Mouse (Mus musculus) midbrain, embryonic 16.5 days (tissue): ENCODE measurements around the gene Arhgap15. TPM values are rescaled to one million over a fixed set of nuclear protein-coding genes. Genes with fewer than 3 reads are reported as not detected.

Experiments
- ATAC-seq: fragments of 200-750 bp; cut with Nextera tagmentation; 2 replicates; pipeline ENCODE4 v1.8.0; 2017; ENCODE audit warnings: moderate TSS enrichment
- H3K27ac ChIP-seq: fragments of 300-500 bp; sonication (generic); 2 replicates; pipeline ENCODE4 v1.5.1; 2014; ENCODE audit warnings: mild to moderate bottlenecking, low read length, mixed read lengths
- H3K27me3 ChIP-seq: fragments of 300-500 bp; sonication (generic); 2 replicates; pipeline ENCODE4 v1.6.1; 2014; ENCODE audit warnings: low read depth, low read length, mixed read lengths; ENCODE audit not compliant: control insufficient read depth, insufficient read depth
- H3K36me3 ChIP-seq: fragments of 300-500 bp; sonication (generic); 2 replicates; pipeline ENCODE4 v1.6.1; 2014; ENCODE audit warnings: mild to moderate bottlenecking, low read length, moderate library complexity, mixed read lengths; ENCODE audit not compliant: control insufficient read depth, insufficient read depth
- H3K4me1 ChIP-seq: fragments of 300-500 bp; sonication (generic); 2 replicates; pipeline ENCODE4 v1.6.1; 2014; ENCODE audit warnings: mild to moderate bottlenecking, low read length, mixed read lengths; ENCODE audit not compliant: control insufficient read depth, insufficient read depth
- H3K4me2 ChIP-seq: fragments of 300-500 bp; sonication (generic); 2 replicates; pipeline ENCODE4 v1.6.1; 2014; ENCODE audit warnings: mild to moderate bottlenecking, low read length, mixed read lengths
- H3K4me3 ChIP-seq: fragments of 300-500 bp; sonication (generic); 2 replicates; pipeline ENCODE4 v1.5.1; 2014; ENCODE audit warnings: low read depth, mild to moderate bottlenecking, low read length, moderate library complexity, mixed read lengths
- H3K9ac ChIP-seq: fragments of 300-500 bp; sonication (generic); 2 replicates; pipeline ENCODE4 v1.6.1; 2014; ENCODE audit warnings: low read depth, low read length, mixed read lengths
- H3K9me3 ChIP-seq: fragments of 300-500 bp; sonication (generic); replicated peaks from 2 replicates; pipeline ENCODE4 v1.6.1; 2014; ENCODE audit warnings: mild to moderate bottlenecking, low read length, mixed read lengths; ENCODE audit not compliant: control insufficient read depth, poor library complexity, severe bottlenecking
- WGBS: fragments of 180-500 bp; shearing (Covaris S2); extraction: QIAGEN DNeasy Blood & Tissue Kit; methylation state at CpG from one replicate; pipeline ENCODE4 v1.1.7; 2014; 5-methylcytosine and 5-hydroxymethylcytosine counted together
- polyA plus RNA-seq: library from polyadenylated mRNA; unstranded; fragments of >200 nt; fragmentation: Nextera tagmentation; extraction: Ambion mirVana; gene quantifications from 2 replicates; pipeline ENCODE4 v1.2.1, GENCODE M21; 2015

Gene Arhgap15
- polyA plus RNA-seq, 1 experiment from 2014 or later = 1.1 TPM

DNA sequence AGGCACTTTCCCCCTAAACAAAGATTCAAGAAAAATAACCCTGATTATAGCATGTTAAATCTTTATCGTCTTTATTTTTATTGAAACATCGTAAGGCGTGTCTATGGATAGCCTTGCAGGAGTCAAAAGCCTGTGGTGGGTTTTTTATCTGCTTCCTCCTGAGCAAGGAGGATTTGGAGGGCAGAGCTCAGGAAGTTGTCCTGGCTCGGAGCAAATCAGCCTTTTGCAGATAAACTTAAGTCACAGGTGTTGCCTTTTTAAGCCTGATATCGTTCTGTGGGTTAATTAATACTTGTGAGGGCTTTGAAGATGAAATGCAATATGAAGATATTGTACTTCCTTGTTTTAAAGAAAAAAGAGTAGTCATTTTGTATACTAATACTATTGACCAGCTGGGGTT is 87.3 kb downstream of the Arhgap15 start:
- H3K4me3 ChIP-seq = no peak overlapping the region
- no peak overlapping the region for H3K27ac ChIP-seq
- no peak for ATAC-seq
- H3K27me3 ChIP-seq = no peaks in the 10 kb centered on the region
- no peak overlapping the region for H3K4me2 ChIP-seq
- no peaks in the 10 kb centered on the region for H3K9me3 ChIP-seq
- no peaks in the 10 kb centered on the region for H3K4me1 ChIP-seq
- no peak overlapping the region for H3K9ac ChIP-seq
- WGBS = 84% methylated on average over 5 of the region's 5 CpGs
- no peaks in the 10 kb centered on the region for H3K36me3 ChIP-seq

DNA sequence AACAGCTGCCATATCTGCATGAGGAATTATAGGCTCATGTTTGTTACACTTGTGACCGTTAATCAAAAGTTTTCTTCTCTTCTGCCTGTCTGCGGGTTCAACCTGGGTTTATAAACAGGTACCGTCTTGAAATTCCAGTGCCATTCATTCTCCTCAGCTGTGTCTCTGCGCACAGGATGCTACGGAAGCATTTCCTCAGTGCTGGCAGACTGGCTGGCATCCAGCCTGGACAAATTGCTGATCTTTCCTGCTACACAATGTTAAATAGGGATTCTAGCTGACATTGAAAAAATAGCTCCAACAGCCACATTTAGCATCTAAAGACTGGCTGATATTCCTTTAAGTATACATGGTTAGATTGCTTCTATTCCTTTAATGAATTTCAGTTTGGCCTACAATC is 93.0 kb downstream of the Arhgap15 start:
- H3K9ac ChIP-seq = no peak overlapping the region
- H3K4me1 ChIP-seq = no peaks in the 10 kb centered on the region
- H3K4me2 ChIP-seq = no peak overlapping the region
- no peaks in the 10 kb centered on the region for H3K9me3 ChIP-seq
- ATAC-seq = no peak
- no peaks in the 10 kb centered on the region for H3K27me3 ChIP-seq
- no peak overlapping the region for H3K27ac ChIP-seq
- WGBS = 70% methylated on average over 5 of the region's 5 CpGs
- no peak overlapping the region for H3K4me3 ChIP-seq
- H3K36me3 ChIP-seq = no peaks in the 10 kb centered on the region

DNA sequence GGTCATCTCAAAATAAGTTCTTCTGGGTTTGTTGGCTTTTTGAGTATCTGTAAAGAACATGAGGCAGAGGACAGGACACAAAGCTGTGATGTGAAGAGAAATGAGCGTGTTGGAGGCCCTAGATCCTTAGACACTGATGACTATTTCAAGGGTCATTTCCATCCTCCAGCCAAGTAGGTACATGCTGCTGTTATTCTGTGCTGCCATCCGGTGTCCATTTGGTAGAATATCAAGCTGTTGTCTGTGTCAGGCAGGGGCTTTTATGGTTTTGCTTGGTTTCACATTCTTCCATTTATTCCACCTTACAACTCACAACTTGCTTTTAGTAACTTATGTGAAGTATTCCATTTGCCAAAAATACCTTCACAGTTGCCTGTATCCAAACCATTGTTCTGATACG is 102.6 kb downstream of the Arhgap15 start:
- no peaks in the 10 kb centered on the region for H3K9me3 ChIP-seq
- H3K4me2 ChIP-seq = no peak overlapping the region
- H3K36me3 ChIP-seq = no peaks in the 10 kb centered on the region
- H3K4me3 ChIP-seq = no peak overlapping the region
- no peaks in the 10 kb centered on the region for H3K27me3 ChIP-seq
- no peak overlapping the region for H3K27ac ChIP-seq
- WGBS = 58% methylated on average over 3 of the region's 3 CpGs
- no peak for ATAC-seq
- no peak overlapping the region for H3K9ac ChIP-seq
- no peaks in the 10 kb centered on the region for H3K4me1 ChIP-seq

DNA sequence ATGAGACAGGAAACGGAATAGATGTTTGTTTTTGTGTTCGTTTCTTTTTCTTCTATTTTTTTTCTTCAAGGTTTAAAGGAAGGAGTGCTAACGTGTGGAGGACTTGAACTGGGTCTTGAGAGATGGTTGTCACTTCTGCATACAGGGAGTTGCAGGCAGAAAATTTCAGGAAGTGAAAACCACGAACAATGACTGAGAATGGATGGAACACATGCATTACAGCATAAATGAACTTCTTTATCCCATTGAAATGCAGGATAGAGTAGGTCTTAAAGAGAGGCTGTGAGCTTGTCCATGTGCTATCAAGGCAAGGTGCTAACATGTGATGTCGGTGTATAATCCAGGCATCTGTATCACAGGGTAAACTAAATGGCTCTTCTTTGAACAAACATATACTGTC is 114.1 kb downstream of the Arhgap15 start:
- Histone ChIP-seq H3K4me2 (no peak overlapping the region), H3K4me1 (no peaks in the 10 kb centered on the region), H3K27me3 (no peaks in the 10 kb centered on the region), H3K36me3 (no peaks in the 10 kb centered on the region), H3K27ac (no peak overlapping the region), H3K4me3 (no peak overlapping the region), H3K9ac (no peak overlapping the region), H3K9me3 (no peaks in the 10 kb centered on the region)
- WGBS = 83% methylated on average over 5 of the region's 5 CpGs
- ATAC-seq = no peak

DNA sequence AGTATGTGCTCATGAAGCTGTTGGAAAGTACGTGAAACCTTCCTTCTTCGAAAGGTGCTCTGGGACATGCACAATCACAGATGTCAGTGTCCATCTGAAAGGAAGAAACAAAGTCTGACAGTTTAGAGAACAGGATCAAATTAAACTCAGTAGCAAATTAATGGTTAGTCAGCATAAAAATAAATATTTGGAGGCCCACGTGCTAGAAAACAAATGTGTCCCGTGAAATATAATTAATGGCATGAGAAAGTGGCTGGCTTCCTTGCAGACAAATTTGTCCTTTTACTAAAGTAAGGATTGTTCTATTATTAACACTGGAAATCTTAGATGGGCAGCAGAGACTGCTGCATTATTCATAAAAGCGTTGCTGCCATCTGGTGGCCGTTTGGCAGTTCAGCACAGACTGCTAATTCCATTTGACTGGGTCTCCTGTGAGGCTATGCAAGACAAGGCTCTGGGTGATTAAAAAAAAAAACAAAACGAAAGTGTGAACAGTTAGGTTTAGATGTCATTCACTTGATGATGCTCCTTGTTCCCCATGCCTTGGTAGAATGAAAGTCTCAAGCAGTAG is 153.9 kb downstream of the Arhgap15 start:
- Histone ChIP-seq H3K4me2 (no peak overlapping the region), H3K9me3 (no peaks in the 10 kb centered on the region), H3K36me3 (no peaks in the 10 kb centered on the region), H3K4me1 (no peaks in the 10 kb centered on the region), H3K27ac (no peak overlapping the region), H3K27me3 (no peaks in the 10 kb centered on the region), H3K9ac (no peak overlapping the region), H3K4me3 (no peak overlapping the region)
- peak; percentile 94 for ATAC-seq
- WGBS = 19% methylated on average over 7 of the region's 7 CpGs

DNA sequence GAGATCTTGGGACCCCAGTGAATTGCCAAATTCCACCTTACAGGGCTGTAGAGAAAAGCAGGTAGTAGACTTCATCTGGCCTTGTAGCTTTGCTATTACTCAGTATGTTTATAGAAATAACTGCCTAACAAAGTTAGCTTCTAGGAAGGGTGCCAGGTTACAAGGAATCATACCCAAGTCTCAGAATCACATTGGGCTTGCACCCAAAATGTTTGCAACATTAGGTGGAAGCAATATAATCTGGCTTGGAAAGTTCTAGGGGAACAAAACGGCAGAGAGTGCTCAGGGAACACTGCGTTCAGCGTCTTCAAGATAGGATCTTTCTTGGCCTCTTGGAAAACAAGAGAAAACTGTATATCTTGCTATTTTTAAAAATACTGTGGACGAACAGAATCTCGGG is 158.9 kb downstream of the Arhgap15 start:
- H3K9me3 ChIP-seq = no peaks in the 10 kb centered on the region
- no peak overlapping the region for H3K27ac ChIP-seq
- no peak overlapping the region for H3K4me3 ChIP-seq
- no peak for ATAC-seq
- no peaks in the 10 kb centered on the region for H3K36me3 ChIP-seq
- no peak overlapping the region for H3K9ac ChIP-seq
- H3K4me1 ChIP-seq = no peaks in the 10 kb centered on the region
- no peak overlapping the region for H3K4me2 ChIP-seq
- H3K27me3 ChIP-seq = no peaks in the 10 kb centered on the region
- 92% methylated on average over 5 of the region's 5 CpGs for WGBS

DNA sequence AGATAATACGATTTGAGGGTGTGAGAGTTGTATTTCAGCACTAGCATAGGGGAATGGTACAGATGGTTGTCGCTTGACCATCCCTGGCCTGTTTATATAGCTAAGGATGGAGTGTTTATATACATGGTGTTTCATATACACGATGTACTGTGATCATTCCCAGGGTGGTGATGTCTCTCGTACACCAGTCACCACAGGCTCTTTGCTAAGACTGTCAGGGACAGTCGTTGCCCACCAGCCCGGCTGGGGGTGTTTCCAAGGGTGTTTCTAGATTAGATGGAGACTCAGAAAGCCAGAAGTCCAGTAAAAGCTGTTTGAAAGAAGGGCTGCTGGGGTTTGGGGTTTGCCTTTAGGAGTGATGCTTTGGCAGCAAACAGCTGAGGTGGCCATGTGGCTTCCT is 165.5 kb downstream of the Arhgap15 start:
- H3K4me1 ChIP-seq = no peaks in the 10 kb centered on the region
- H3K36me3 ChIP-seq = no peaks in the 10 kb centered on the region
- no peak for ATAC-seq
- H3K27me3 ChIP-seq = no peaks in the 10 kb centered on the region
- H3K9me3 ChIP-seq = no peaks in the 10 kb centered on the region
- no peak overlapping the region for H3K9ac ChIP-seq
- no peak overlapping the region for H3K27ac ChIP-seq
- H3K4me3 ChIP-seq = no peak overlapping the region
- 94% methylated on average over 6 of the region's 6 CpGs for WGBS
- no peak overlapping the region for H3K4me2 ChIP-seq

DNA sequence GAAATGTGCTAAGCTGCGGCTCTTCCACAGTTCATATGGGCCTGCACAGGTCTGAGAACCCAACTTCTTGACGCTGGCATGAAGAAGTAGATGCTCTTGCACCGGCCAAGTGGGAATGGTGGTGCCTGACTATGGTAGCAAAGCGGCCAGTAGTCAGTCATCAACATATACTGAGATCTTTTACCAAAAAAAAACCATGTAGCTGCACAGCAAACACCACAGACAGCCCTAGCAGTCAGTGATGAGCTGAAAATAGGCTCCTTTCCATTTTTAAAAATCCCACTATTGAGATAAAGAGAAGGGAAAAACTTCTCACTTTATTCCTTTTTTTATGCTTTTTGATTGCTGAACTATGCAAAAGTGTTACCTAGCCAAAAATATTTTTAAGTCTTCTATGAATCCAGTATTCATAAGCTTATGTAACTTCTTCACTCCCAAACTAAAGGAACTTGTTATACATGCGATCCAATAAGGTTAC is 175.3 kb downstream of the Arhgap15 start:
- ATAC-seq = no peak
- Histone ChIP-seq H3K9ac (no peak overlapping the region), H3K36me3 (no peaks in the 10 kb centered on the region), H3K4me2 (no peak overlapping the region), H3K27me3 (no peaks in the 10 kb centered on the region), H3K27ac (no peak overlapping the region), H3K9me3 (no peaks in the 10 kb centered on the region), H3K4me1 (no peaks in the 10 kb centered on the region), H3K4me3 (no peak overlapping the region)
- 89% methylated on average over 5 of the region's 5 CpGs for WGBS

DNA sequence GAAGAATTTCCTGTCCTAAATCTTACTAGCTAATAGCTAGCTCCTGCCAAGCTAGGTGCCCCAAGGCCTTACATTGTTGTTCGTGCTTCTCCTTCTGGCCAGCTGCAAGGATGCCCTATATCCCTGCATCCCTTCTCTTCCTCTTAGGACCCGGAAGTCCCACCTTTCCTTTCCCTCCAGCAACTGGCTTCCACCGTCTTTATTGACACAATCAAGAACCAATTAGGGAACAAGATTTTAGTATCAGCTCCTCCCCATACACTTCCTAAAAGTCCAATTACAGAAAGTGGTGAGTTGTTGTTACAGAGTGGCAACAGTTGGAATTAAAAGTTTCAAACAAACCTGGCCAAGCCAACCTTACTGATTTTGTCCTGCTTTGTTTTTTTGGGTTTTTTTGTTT is 183.1 kb downstream of the Arhgap15 start:
- no peak for ATAC-seq
- H3K27ac ChIP-seq = no peak overlapping the region
- WGBS = 93% methylated on average over 3 of the region's 3 CpGs
- H3K9ac ChIP-seq = no peak overlapping the region
- H3K4me1 ChIP-seq = no peaks in the 10 kb centered on the region
- H3K27me3 ChIP-seq = no peaks in the 10 kb centered on the region
- H3K4me2 ChIP-seq = no peak overlapping the region
- no peaks in the 10 kb centered on the region for H3K9me3 ChIP-seq
- H3K4me3 ChIP-seq = no peak overlapping the region
- H3K36me3 ChIP-seq = no peaks in the 10 kb centered on the region
